Mouse (Mus musculus): Measurements from ENCODE around the gene Plscr1. TPM values are rescaled to one million over a fixed set of nuclear protein-coding genes. Genes with fewer than 3 reads are reported as not detected.

Gene Plscr1
- polyA plus RNA-seq, 1 experiment, result not detected

GRCm38 (mm10) chr9:92292169-92292568 is 42.6 kb downstream of the Plscr1 start:
- Histone ChIP-seq H3K4me3 (ENCODE audit: insufficient read depth, low read depth, low read length) (no peak overlapping the region), H3K4me1 (ENCODE audit: control insufficient read depth, insufficient read depth, low read length) (no peaks in the 10 kb centered on the region), H3K27ac (ENCODE audit: insufficient read depth, low read depth, low read length) (no peak overlapping the region)
- 83% methylated on average over 2 of the region's 2 CpGs for WGBS
- no peak for TF ChIP-seq CTCF (IDR thresholded peaks at IDR 0.05; ENCODE audit: insufficient read depth, low read depth, low read length)

GRCm38 (mm10) chr9:92292922-92293321 is 43.4 kb downstream of the Plscr1 start:
- 62% methylated on average over 3 of the region's 3 CpGs for WGBS
- Histone ChIP-seq H3K4me1 (ENCODE audit: control insufficient read depth, insufficient read depth, low read length) (no peaks in the 10 kb centered on the region), H3K27ac (ENCODE audit: insufficient read depth, low read depth, low read length) (no peak overlapping the region), H3K4me3 (ENCODE audit: insufficient read depth, low read depth, low read length) (no peak overlapping the region)
- TF ChIP-seq CTCF (IDR thresholded peaks at IDR 0.05; ENCODE audit: insufficient read depth, low read depth, low read length) (no peak), POLR2A (IDR thresholded peaks at IDR 0.05; ENCODE audit: insufficient read depth, low read depth, low read length) (no peak)

- WGBS, result 72% methylated on average over 2 of the region's 2 CpGs
- Histone ChIP-seq H3K4me1 (ENCODE audit: control insufficient read depth, insufficient read depth, low read length) (no peaks in the 10 kb centered on the region), H3K4me3 (ENCODE audit: insufficient read depth, low read depth, low read length) (no peak overlapping the region), H3K27ac (ENCODE audit: insufficient read depth, low read depth, low read length) (no peak overlapping the region)
- TF ChIP-seq POLR2A (IDR thresholded peaks at IDR 0.05; ENCODE audit: insufficient read depth, low read depth, low read length), result no peak
- TF ChIP-seq CTCF (IDR thresholded peaks at IDR 0.05; ENCODE audit: insufficient read depth, low read depth, low read length), result no peak
Measured at GRCm38 (mm10) chr9:92293560-92294548, 44.3 kb downstream of the Plscr1 start.

GRCm38 (mm10) chr9:92298288-92298687 is 48.7 kb downstream of the Plscr1 start:
- H3K4me3 ChIP-seq (ENCODE audit: insufficient read depth, low read depth, low read length), result no peak overlapping the region
- H3K27ac ChIP-seq (ENCODE audit: insufficient read depth, low read depth, low read length), result no peak overlapping the region
- WGBS, result 62% methylated on average over 1 of the region's 1 CpGs
- H3K4me1 ChIP-seq (ENCODE audit: control insufficient read depth, insufficient read depth, low read length), result no peaks in the 10 kb centered on the region
- TF ChIP-seq POLR2A (IDR thresholded peaks at IDR 0.05; ENCODE audit: insufficient read depth, low read depth, low read length), result no peak
- TF ChIP-seq CTCF (IDR thresholded peaks at IDR 0.05; ENCODE audit: insufficient read depth, low read depth, low read length), result no peak

DNA sequence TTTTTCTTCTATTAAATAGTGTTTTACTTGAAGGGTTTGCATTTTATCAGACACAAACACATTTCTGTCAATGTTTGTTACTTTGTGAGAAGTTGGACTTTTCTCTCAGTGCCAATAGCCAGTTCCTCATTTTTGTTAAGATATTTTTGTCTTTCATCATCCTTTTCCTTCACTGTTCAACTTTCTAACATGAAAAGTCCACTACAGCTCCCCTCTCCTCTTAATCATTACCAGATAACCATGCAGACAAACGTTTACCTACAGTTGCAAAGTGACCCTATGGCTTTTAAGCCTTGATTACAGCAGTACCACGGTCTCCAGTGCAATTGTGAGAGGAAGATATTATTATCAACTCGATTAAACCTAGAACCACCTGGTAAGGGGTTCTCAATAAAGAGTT is 51.7 kb downstream of the Plscr1 start:
- no peaks in the 10 kb centered on the region for H3K4me1 ChIP-seq (ENCODE audit: control insufficient read depth, insufficient read depth, low read length)
- WGBS, result 74% methylated on average over 3 of the region's 3 CpGs
- no peak for TF ChIP-seq CTCF (IDR thresholded peaks at IDR 0.05; ENCODE audit: insufficient read depth, low read depth, low read length)
- no peak overlapping the region for H3K4me3 ChIP-seq (ENCODE audit: insufficient read depth, low read depth, low read length)
- no peak overlapping the region for H3K27ac ChIP-seq (ENCODE audit: insufficient read depth, low read depth, low read length)

DNA sequence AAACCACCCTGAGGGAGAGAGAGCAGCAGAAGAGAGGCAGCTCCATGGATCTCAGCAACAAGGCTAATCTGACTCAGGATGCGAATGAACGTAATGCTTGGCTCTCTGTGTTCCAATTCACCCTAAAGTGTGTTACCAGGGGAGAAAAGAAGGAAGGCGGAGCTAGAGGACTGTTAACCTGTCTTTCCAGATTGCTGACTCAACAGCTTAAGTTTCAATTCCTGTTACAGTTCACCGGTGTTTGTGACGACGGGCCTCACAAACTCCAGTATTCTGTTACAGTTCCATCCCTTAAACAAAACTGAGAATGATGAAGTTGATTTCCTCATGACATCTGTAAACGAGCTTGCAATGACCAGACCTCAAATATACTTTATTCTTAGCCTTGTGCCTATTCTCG is 55.5 kb downstream of the Plscr1 start:
- Histone ChIP-seq H3K27ac (ENCODE audit: insufficient read depth, low read depth, low read length) (no peak overlapping the region), H3K4me3 (ENCODE audit: insufficient read depth, low read depth, low read length) (no peak overlapping the region), H3K4me1 (ENCODE audit: control insufficient read depth, insufficient read depth, low read length) (no peaks in the 10 kb centered on the region)
- 45% methylated on average over 8 of the region's 8 CpGs for whole genome bisulfite sequencing
- no peak for TF ChIP-seq CTCF (IDR thresholded peaks at IDR 0.05; ENCODE audit: insufficient read depth, low read depth, low read length)
- TF ChIP-seq POLR2A (IDR thresholded peaks at IDR 0.05; ENCODE audit: insufficient read depth, low read depth, low read length), result no peak

GRCm38 (mm10) chr9:92305620-92306220 is 56.2 kb downstream of the Plscr1 start:
- TF ChIP-seq CTCF (IDR thresholded peaks at IDR 0.05; ENCODE audit: insufficient read depth, low read depth, low read length), result no peak
- TF ChIP-seq POLR2A (IDR thresholded peaks at IDR 0.05; ENCODE audit: insufficient read depth, low read depth, low read length), result no peak
- no peak overlapping the region for H3K4me3 ChIP-seq (ENCODE audit: insufficient read depth, low read depth, low read length)
- no peaks in the 10 kb centered on the region for H3K4me1 ChIP-seq (ENCODE audit: control insufficient read depth, insufficient read depth, low read length)
- H3K27ac ChIP-seq (ENCODE audit: insufficient read depth, low read depth, low read length), result no peak overlapping the region
- 61% methylated on average over 8 of the region's 8 CpGs for WGBS

- TF ChIP-seq POLR2A (IDR thresholded peaks at IDR 0.05; ENCODE audit: insufficient read depth, low read depth, low read length) (no peak), CTCF (IDR thresholded peaks at IDR 0.05; ENCODE audit: insufficient read depth, low read depth, low read length) (no peak)
- 94% methylated on average over 1 of the region's 1 CpGs for whole genome bisulfite sequencing
- no peaks in the 10 kb centered on the region for H3K4me1 ChIP-seq (ENCODE audit: control insufficient read depth, insufficient read depth, low read length)
- H3K27ac ChIP-seq (ENCODE audit: insufficient read depth, low read depth, low read length), result no peak within 1 kb of the TSS
- no peak within 1 kb of the TSS for H3K4me3 ChIP-seq (ENCODE audit: insufficient read depth, low read depth, low read length)
Measured at GRCm38 (mm10) chr9:92309077-92309476, 59.5 kb downstream of the Plscr1 start, which contains the start of gene 1700057G04Rik. Gene 1700057G04Rik, plus strand, starts transcription at chr9:92309377.

- Histone ChIP-seq H3K27ac (ENCODE audit: insufficient read depth, low read depth, low read length) (no peak overlapping the region), H3K4me3 (ENCODE audit: insufficient read depth, low read depth, low read length) (no peak overlapping the region), H3K4me1 (ENCODE audit: control insufficient read depth, insufficient read depth, low read length) (no peaks in the 10 kb centered on the region)
- 89% methylated on average over 3 of the region's 3 CpGs for WGBS
- TF ChIP-seq CTCF (IDR thresholded peaks at IDR 0.05; ENCODE audit: insufficient read depth, low read depth, low read length) (no peak), POLR2A (IDR thresholded peaks at IDR 0.05; ENCODE audit: insufficient read depth, low read depth, low read length) (no peak)
Measured at GRCm38 (mm10) chr9:92316791-92317190, 67.2 kb downstream of the Plscr1 start.

Other genes starting within 250 kb of the Plscr1 start
- gene Plscr5, start 56.8 kb upstream of the Plscr1 start, polyA plus RNA-seq (2012; ENCODE audit: insufficient read depth, insufficient read length, low replicate concordance, missing spikeins), result not detected in 2 replicates
- gene Plscr2, start 25.9 kb downstream of the Plscr1 start, polyA plus RNA-seq (2012; ENCODE audit: insufficient read depth, insufficient read length, low replicate concordance, missing spikeins), result not detected in 2 replicates
- not detected in 2 replicates for gene 1700057G04Rik, start 59.6 kb downstream of the Plscr1 start, polyA plus RNA-seq (2012; ENCODE audit: insufficient read depth, insufficient read length, low replicate concordance, missing spikeins)
- gene Plscr4, start 207.6 kb downstream of the Plscr1 start, polyA plus RNA-seq (2012; ENCODE audit: insufficient read depth, insufficient read length, low replicate concordance, missing spikeins), result not detected in 2 replicates